Mouse (Mus musculus) cerebellum, adult 11 months (tissue): ENCODE measurements around the gene Frrs1l.

Experiments
- DNase-seq: peaks from one replicate; pipeline ENCODE4 v3.0.0; 2022

The Frrs1l gene

GRCm38 (mm10) chr4:56990215-56990584, at the start of gene Frrs1l:
Gene Frrs1l (minus strand): TSS chr4:56990391.
- peak; percentile 73 for DNase-seq

GRCm38 (mm10) chr4:57039127-57040031, 49.2 kb upstream of the Frrs1l start:
- peak; percentile 72 for DNase-seq

DNA sequence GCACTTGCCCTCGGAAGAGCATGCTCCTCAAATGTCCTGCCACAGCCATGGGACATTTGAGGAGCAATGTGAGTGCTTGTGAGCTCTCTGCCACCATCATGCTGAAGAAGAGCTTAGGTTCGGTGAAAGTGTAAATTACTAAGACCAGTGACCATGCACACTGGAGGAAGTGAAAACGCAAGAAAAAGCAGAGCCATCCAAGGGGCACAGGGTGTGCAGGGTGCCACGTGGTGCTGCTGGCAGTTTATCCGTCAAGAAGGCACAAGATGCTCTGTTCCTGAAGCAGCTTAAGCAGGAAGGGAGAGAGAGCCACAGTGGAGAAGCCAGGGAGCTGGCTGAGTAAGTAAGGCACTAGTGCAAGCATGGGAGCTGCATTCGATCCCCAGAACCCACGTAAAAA, 47.4 kb upstream of the Frrs1l start:
- no peak for DNase-seq

GRCm38 (mm10) chr4:57034169-57034568, 44.0 kb upstream of the Frrs1l start:
- no peak for DNase-seq

- no peak for DNase-seq
Measured at GRCm38 (mm10) chr4:57031440-57031839, 41.2 kb upstream of the Frrs1l start.

GRCm38 (mm10) chr4:57027954-57028353, 37.8 kb upstream of the Frrs1l start:
- DNase-seq: no peak

GRCm38 (mm10) chr4:57023527-57023926, 33.3 kb upstream of the Frrs1l start:
- no peak for DNase-seq

DNA sequence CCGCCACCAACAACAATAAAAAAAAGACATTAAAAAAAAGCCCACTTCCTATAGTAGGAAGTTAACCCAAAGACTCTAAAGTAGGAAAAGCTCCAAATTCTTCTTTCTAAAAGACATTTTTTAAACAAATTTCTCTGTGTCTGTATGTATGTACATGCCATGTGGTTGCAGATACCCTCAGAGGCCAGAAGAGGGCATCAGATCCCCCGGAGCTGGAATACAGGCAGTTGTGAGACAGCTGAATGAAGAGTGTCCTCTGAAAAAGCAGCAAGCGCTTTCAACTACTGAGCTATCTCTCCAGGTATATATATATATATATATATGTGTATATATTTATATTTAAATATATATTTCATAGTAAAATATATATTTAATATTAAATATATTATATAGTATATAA, 31.1 kb upstream of the Frrs1l start:
- DNase-seq: no peak

GRCm38 (mm10) chr4:57017229-57017628, 27.0 kb upstream of the Frrs1l start:
- peak; percentile 73 for DNase-seq

GRCm38 (mm10) chr4:57016366-57017171, 26.4 kb upstream of the Frrs1l start:
- DNase-seq: no peak

GRCm38 (mm10) chr4:57015032-57015431, 24.8 kb upstream of the Frrs1l start:
- DNase-seq: no peak

- DNase-seq: no peak
Measured at GRCm38 (mm10) chr4:57011454-57012046, 21.4 kb upstream of the Frrs1l start.

- DNase-seq: no peak
Measured at GRCm38 (mm10) chr4:57010919-57011318, 20.7 kb upstream of the Frrs1l start.

DNA sequence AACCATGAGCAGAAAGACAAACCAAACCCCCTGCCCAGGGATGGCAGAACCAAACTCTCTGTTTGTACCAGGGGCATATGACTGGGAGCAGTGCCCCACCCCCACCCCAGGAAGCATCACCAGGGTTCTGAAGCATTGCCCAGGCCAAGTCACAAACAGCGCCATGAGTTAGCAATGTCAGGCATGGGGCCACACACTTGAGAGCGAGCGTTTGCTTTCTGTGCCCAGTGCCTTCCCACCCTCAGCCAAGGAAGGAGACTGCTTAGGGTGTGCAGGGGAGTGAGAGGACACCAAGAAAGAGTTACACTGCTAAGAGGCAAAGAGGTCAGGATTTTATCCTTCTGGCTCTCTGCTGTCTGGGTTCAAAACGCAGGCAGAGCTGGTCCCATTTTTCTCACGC, 20.2 kb upstream of the Frrs1l start:
- DNase-seq: no peak

DNA sequence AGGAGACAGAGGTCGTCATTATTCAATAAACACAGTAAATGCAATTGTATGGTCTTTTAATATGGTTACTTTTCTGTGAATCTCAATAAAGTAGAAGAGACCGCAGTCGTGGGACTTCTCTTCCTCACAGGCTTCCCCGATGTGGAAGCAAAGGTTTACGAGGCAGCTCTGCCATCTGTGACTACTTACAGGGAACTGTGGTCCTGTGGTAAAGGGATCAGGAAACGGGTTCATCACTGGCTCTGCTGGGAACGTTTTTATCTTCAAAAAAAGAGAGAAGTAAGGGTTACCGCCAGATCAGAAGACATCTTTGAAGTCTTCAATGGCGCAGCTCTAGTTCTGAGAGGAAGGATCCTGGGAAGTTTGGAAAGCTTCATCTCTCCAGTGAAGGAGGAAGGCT, 17.5 kb upstream of the Frrs1l start:
- no peak for DNase-seq

DNA sequence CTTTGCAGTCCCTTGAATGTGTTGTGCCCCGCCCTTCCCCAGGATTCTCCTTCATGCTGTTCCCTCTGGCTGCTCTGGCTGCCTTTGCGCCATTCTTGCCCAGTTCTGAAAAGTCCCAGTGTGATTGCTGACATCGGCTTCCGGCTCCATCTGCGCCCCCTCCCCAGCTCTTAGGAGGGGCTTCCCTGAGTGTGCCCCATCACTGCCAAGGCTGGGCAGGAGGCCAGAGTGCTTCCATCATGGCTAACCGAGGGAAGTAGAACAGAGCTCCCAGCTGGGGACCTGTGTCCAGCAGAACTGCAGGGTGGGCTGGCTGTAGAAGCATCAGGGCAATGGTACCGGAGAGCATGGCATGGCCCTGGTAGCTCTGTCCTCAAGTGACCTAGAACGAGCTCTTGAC, 14.8 kb upstream of the Frrs1l start:
- peak; percentile 38 for DNase-seq

GRCm38 (mm10) chr4:57003886-57004285, 13.7 kb upstream of the Frrs1l start:
- no peak for DNase-seq

GRCm38 (mm10) chr4:57002751-57003150, 12.6 kb upstream of the Frrs1l start:
- no peak for DNase-seq

- DNase-seq: no peak
Measured at GRCm38 (mm10) chr4:57001437-57001836, 11.2 kb upstream of the Frrs1l start.

DNA sequence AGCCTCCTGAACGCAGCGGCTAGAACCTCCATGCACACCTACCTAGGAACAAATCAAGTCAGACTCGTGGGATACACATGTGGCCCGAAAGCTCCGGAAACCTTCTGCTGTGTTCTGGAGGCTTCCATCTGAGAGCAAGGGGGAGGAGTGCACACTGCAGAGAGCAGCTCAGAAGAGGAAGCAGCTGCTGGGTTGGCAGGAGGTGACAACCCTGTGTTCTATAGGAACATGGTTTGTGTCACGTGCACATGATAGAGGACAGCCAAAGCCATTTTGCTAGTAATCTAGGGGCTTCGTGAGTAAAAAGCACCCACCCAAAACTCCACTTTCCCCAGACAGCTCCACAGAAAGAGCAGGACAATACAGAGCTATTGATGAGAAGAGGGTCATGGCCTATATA, 3.1 kb upstream of the Frrs1l start:
- no peak for DNase-seq

DNA sequence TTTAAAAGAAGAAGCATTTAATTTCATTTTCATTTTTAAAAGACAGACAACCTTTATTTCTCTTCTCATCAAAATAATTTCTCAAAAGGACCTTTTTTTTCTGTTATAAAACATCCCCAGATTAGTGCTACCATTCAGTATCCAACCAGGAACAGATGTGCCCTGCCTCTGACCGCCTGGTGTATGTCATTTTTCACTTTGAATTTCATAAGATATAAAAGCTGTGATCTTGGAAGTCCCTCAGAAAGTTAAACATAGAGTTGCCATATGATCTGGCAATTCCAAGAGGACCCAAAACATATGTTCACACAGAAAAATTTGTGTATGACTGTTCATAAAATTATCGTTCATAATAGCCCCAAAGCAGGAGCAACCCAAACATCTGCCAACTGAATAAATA, 1.8 kb upstream of the Frrs1l start:
- DNase-seq: no peak

DNA sequence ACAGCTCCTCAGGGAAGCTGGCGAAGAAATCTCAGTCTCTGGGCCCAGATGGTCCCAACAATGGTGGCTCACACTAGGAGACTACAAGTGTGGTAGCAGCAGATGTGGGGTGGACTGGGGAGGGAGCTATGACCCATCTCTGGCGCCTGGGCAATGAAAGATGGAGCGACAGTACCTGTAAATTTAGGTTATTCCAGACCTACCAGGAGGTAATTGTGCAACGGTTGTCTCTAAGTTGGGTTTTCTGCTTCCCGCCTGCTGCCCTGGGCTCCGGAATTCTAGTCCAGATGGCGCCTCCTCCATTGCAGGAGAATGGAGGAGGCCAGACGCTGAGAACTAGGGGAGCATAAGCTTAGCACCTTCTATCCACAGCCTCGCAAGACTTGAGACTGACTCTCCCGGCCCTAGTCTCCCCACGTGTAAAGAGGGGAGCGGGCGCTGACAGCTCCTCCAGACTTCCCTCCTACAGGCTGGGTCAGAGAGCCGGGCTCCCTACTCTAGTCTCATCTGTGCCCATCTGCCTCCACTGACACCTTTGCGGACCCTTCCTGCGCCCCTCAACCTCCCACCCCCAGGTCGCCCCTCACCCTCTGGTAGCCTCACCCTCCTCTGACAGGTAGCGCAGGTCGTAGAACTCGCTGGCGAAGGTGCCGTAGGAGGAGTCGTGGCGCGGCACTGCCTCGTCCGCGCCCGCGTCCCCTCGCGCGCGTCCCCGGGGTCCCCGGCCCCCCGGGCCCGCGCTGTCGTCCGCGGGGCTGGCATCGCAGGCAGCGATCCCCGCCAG, 568 bp downstream of the Frrs1l start:
- DNase-seq: peak; percentile 61
